Mouse (Mus musculus) adrenal gland, postnatal 10 days (tissue): Measurements from ENCODE around the gene Eloa. TPM values are rescaled to one million over a fixed set of nuclear protein-coding genes. Genes with fewer than 3 reads are reported as not detected.
A peak's percentile ranks its signal among the peaks of the same experiment; 100 is the strongest.

Experiments used
- DNase-seq: peaks from one replicate; pipeline ENCODE4 v3.0.0; 2021; ENCODE audit warnings: mixed read lengths
- long read RNA-seq, 2 experiments: library from polyadenylated mRNA; stranded (forward); transcript quantifications; one replicate each; pipeline ENCODE4 v2.0.0; 2021
- total RNA-seq, 2 experiments: library from RNA; stranded (reverse); gene quantifications; 2 replicates each; pipeline ENCODE4 v1.2.3; 2021

Eloa gene
- total RNA-seq, result 10 to 100 TPM; 40.5 to 41.8 TPM
- long read RNA-seq, experiment 1, full-length matches to known transcripts, result 12 of 13 reads
- long read RNA-seq, experiment 1, partial matches to known transcripts, result 0 of 13 reads
- long read RNA-seq, experiment 1, other reads (novel, unspliced or antisense), result 1 of 13 reads
- long read RNA-seq, experiment 2, full-length matches to known transcripts, result 21 of 23 reads
- long read RNA-seq, experiment 2, partial matches to known transcripts, result 1 of 23 reads
- long read RNA-seq, experiment 2, other reads (novel, unspliced or antisense), result 1 of 23 reads

GRCm38 (mm10) chr4:136021549-136022047 is at the start of gene Eloa:
Gene Eloa, minus strand, starts transcription at chr4:136021763.
- DNase-seq, result peak; percentile 100

GRCm38 (mm10) chr4:136071178-136071714 is 49.7 kb upstream of the Eloa start:
- DNase-seq, result peak; percentile 87

DNA sequence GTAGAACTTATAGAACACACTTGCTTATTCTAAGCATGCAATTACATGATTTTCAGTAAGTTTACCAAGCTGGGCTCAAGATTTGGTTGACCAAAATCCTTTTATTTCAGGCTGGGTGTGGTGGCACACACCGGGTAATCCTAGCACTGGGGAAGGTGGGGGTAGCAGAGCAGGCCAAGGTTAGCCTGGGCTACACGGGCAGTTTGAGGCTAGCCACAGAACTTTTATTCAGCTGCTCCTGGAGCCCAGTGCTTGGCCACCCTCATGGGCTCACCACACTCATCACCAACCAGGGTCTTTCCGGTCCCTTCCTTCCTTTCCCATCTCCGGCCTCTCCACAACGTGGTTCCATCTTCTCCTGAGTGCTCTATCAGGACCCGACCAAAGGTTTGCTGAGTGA is 49.0 kb upstream of the Eloa start:
- DNase-seq, result no peak

GRCm38 (mm10) chr4:136069954-136070353 is 48.4 kb upstream of the Eloa start:
- peak; percentile 91 for DNase-seq

GRCm38 (mm10) chr4:136069313-136069712 is 47.8 kb upstream of the Eloa start:
- no peak for DNase-seq

DNA sequence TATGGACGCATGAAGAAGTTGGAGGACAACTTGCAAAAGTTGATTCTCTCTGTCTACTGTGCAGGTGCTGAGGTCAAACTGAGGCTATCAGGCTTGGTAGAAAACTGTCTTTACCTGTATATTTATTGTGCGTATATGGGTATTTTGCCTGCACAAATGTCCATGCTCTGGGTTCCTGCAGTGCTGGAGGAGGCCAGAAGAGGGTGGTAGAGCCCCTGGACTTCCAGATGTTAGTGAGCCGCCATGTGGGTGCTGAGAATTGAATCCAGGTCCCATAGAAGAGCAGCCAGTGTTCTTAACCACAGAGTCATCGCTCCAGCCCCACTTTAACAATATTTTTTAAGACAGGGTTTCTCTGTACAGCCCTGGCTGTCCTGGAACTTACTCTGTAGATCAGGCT is 41.6 kb upstream of the Eloa start:
- DNase-seq, result no peak

DNA sequence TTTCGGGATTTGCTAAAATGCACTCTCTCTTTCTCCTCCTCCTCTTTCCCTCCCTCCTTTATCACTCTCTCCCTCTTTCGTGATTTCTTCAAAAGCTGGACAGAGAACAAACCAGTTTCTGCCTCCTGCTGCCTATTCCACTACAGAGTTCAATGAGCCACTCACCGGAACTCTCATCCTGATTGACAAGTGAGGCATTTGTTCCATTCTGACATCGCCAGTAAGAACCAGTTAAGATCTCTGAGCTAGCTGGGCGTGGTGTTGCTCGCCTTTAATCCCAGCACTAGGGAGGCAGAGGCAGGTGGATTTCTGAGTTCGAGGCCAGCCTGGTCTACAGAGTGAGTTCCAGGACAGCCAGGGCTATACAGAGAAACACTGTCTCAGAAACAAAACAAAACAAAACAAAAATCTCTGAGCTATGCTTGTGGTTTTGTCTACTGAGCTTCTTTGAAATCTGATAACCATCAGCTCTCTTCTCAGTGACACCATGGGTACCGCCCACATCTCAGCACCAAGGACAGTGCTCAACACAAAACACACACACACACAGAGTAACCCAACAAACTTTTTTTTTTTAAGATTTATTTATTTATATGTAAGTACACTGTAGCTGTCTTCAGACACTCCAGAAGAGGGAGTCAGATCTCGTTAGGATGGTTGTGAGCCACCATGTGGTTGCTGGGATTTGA is 38.4 kb upstream of the Eloa start:
- DNase-seq, result peak; percentile 43

GRCm38 (mm10) chr4:136057916-136058315 is 36.4 kb upstream of the Eloa start:
- DNase-seq, result no peak

DNA sequence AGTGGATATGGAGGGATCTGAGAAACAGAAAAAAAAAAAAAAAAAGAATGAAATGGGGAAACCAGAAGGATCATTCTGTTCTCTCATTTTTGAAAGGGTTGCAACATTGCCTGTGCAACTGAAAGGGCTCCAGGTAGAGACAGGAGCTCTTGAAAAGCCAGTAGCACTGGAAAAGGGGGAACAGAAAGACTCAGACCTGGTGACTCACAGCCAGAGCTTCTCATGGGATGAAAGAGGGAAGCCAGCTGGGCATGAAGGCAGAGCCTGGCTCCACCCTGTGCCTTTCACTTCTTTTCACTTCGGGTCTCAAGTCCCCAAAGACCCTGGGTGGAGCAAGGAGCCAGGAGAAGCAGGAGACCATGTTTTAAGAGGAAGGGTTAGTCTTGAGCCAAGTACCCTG is 34.5 kb upstream of the Eloa start:
- no peak for DNase-seq

- DNase-seq, result no peak
Observed at GRCm38 (mm10) chr4:136053843-136054242, 32.3 kb upstream of the Eloa start.

GRCm38 (mm10) chr4:136053247-136053596 is 31.7 kb upstream of the Eloa start, which contains the start of gene Rpl11:
Gene Rpl11, minus strand, starts transcription at chr4:136053428.
- peak; percentile 93 for DNase-seq

- peak; percentile 43 for DNase-seq
Observed at GRCm38 (mm10) chr4:136052534-136053246, 31.1 kb upstream of the Eloa start.

GRCm38 (mm10) chr4:136052060-136052459 is 30.5 kb upstream of the Eloa start:
- no peak for DNase-seq

GRCm38 (mm10) chr4:136050226-136050625 is 28.7 kb upstream of the Eloa start:
- peak; percentile 42 for DNase-seq

- no peak for DNase-seq
Observed at GRCm38 (mm10) chr4:136048291-136049032, 26.9 kb upstream of the Eloa start.

GRCm38 (mm10) chr4:136047626-136048025 is 26.1 kb upstream of the Eloa start:
- no peak for DNase-seq

DNA sequence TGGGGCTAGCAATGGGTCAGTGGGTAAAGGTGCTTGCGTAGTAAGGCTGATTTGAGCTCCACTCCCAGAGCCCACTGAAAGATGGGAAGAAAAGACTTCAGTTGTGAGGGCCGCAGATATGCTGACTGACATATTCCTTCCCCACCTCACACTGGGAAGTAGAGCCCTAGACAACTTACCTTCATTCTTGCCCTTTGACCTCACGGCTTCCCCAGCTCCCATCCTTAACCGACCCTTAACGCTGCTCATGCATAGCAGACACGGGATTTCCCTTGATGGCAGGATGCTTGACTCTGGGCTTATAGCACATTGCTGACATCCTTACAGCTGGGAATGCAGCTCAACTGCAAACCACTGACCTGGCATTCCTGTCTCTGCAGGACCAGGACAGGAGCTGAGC is 25.3 kb upstream of the Eloa start:
- DNase-seq, result no peak

GRCm38 (mm10) chr4:136045091-136045490 is 23.5 kb upstream of the Eloa start:
- no peak for DNase-seq

DNA sequence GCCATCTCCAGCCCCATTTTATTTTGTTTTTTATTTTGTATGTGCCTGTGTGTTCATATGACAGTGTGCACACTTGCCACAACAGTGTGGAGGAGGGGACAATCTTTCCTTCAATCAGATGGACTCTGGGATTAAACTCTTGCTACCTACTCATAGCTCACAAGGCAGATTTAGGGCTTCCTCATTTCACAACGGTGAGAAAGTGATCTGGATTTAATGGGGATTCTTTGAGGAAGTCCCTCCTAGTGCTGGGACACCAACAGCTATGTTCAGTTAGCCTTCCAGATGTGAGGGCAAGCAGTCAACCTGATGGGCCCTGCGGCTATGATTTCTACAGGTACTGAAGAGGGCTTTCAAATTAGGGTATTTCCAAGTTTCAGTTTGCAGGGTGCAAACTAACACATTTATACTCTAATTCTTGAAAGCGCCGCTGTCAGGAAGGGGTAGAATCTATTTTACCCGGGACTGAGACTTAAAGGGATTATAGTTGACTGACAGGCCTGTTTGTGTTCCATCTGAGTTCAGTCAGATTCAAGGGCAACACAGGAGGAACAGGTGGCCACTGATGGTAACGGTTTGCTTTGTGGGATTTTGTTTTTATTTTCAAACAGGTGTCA is 22.3 kb upstream of the Eloa start:
- no peak for DNase-seq

DNA sequence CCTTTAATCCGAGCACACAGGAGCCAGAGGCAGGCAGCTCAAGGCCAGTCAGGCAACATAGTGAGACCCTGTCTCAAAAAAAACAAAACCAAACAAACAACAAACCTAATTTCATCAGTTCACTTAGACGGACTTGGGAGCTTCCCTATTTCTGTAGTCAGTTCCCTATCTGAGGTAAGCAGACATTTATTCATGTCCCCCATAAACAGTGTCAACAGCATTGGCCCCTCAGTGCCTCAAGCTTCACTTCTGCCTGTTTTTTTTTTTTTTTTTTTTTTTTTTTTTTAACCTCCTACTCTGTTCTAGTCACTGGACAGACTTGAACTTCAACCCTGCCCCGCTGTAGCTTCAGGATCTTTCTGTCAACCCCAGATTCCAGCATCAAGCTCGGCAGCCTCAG is 13.5 kb upstream of the Eloa start:
- DNase-seq, result no peak

DNA sequence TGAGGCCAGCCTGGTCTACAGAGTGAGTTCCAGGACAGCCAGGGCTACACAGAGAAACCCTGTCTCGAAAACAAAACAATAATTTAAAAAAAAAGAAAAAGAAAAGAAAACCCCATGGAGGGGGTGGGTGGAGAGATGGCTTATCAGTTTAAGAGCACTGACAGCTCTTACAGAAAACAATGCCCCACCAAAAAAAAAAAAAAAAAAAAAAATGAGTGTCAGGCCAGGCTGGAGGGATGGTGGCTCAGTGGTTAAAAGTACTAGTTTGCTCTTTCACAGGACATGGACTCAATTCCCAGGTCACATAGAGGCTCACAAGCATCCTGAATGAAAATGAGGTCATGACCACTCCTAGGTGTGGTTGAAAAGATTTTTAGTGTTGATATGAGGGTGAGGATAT is 11.7 kb upstream of the Eloa start:
- DNase-seq, result no peak
